Mouse (Mus musculus) limb, embryonic 13.5 days (tissue): ENCODE data around the gene Gm11549. TPM values are rescaled to one million over a fixed set of nuclear protein-coding genes. Genes with fewer than 3 reads are reported as not detected.

Source experiments
- ATAC-seq: fragments of 200-750 bp; cut with Nextera tagmentation; 2 replicates; pipeline ENCODE4 v1.8.0; 2017; ENCODE audit warnings: low read depth, moderate number of reproducible peaks, moderate TSS enrichment; ENCODE audit not compliant: low FRiP score
- H3K27ac ChIP-seq: fragments of 300-500 bp; sonication (generic); 2 replicates; pipeline ENCODE4 v1.5.1; 2015; ENCODE audit warnings: inconsistent platforms, mild to moderate bottlenecking, moderate library complexity
- H3K27me3 ChIP-seq: fragments of 300-500 bp; sonication (generic); 2 replicates; pipeline ENCODE4 v1.6.1; 2015; ENCODE audit warnings: mild to moderate bottlenecking, inconsistent platforms
- H3K36me3 ChIP-seq: fragments of 300-500 bp; sonication (generic); 2 replicates; pipeline ENCODE4 v1.6.1; 2015; ENCODE audit warnings: inconsistent platforms, mild to moderate bottlenecking, moderate library complexity
- H3K4me1 ChIP-seq: fragments of 300-500 bp; sonication (generic); 2 replicates; pipeline ENCODE4 v1.6.1; 2015; ENCODE audit warnings: inconsistent platforms
- H3K4me2 ChIP-seq: fragments of 300-500 bp; sonication (generic); replicated peaks from 2 replicates; pipeline ENCODE4 v1.6.1; 2015; ENCODE audit warnings: inconsistent platforms, mild to moderate bottlenecking, moderate library complexity
- H3K4me3 ChIP-seq: fragments of 300-500 bp; sonication (generic); 2 replicates; pipeline ENCODE4 v1.5.1; 2015; ENCODE audit warnings: moderate library complexity, mild to moderate bottlenecking, inconsistent platforms
- H3K9ac ChIP-seq: fragments of 300-500 bp; sonication (generic); 2 replicates; pipeline ENCODE4 v1.6.1; 2015; ENCODE audit warnings: mild to moderate bottlenecking, inconsistent platforms
- H3K9me3 ChIP-seq: fragments of 300-500 bp; sonication (generic); 2 replicates; pipeline ENCODE4 v1.6.1; 2016; ENCODE audit warnings: inconsistent platforms
- WGBS: fragments of 180-500 bp; shearing (Covaris S2); methylation state at CpG from one replicate; pipeline ENCODE4 v1.1.7; 2015; 5-methylcytosine and 5-hydroxymethylcytosine counted together
- polyA plus RNA-seq: library from polyadenylated mRNA; unstranded; fragments of >200 nt; fragmentation: Nextera tagmentation; extraction: Ambion mirVana; gene quantifications from 2 replicates; pipeline ENCODE4 v1.2.1, GENCODE M21; 2015

Gm11549 gene
- 0.08 TPM in 1 of 2 replicates, not detected in the other for polyA plus RNA-seq

GRCm38 (mm10) chr3:36521073-36522060 lies at the start of gene Gm11549:
Gm11549 (minus strand) TSS chr3:36521813.
- Histone ChIP-seq H3K9ac (peak within 1 kb of the TSS; percentile 65), H3K4me1 (peaks cover 10% of the 10 kb centered on the region; the same call in 1 of the 2 replicates), H3K4me3 (peak within 1 kb of the TSS; percentile 52), H3K36me3 (no peaks in the 10 kb centered on the region), H3K27me3 (peaks cover 58% of the 10 kb centered on the region), H3K27ac (no peak within 1 kb of the TSS), H3K9me3 (no peaks in the 10 kb centered on the region), H3K4me2 (peak within 1 kb of the TSS; percentile 90)
- under 1% methylated on average over 51 of the region's 51 CpGs for WGBS
- ATAC-seq: no peak

- no peaks in the 10 kb centered on the region for H3K9me3 ChIP-seq
- peaks cover 50% of the 10 kb centered on the region for H3K36me3 ChIP-seq
- H3K9ac ChIP-seq: peak overlapping the region; percentile 48
- peak overlapping the region; percentile 94 for H3K4me2 ChIP-seq
- no peak for ATAC-seq
- WGBS: 85% methylated on average over 5 of the region's 5 CpGs
- no peaks in the 10 kb centered on the region for H3K27me3 ChIP-seq
- H3K27ac ChIP-seq: no peak overlapping the region
- H3K4me3 ChIP-seq: peak overlapping the region; percentile 71
- peaks cover 21% of the 10 kb centered on the region for H3K4me1 ChIP-seq
Observed at GRCm38 (mm10) chr3:36569836-36570235, 48.2 kb upstream of the Gm11549 start.

GRCm38 (mm10) chr3:36563666-36564065 lies 42.1 kb upstream of the Gm11549 start:
- Histone ChIP-seq H3K4me1 (no peaks in the 10 kb centered on the region), H3K27ac (no peak overlapping the region), H3K9ac (no peak overlapping the region), H3K27me3 (no peaks in the 10 kb centered on the region), H3K9me3 (no peaks in the 10 kb centered on the region), H3K36me3 (peaks cover 83% of the 10 kb centered on the region), H3K4me2 (no peak overlapping the region), H3K4me3 (no peak overlapping the region)
- no peak for ATAC-seq
- 93% methylated on average over 3 of the region's 3 CpGs for WGBS

GRCm38 (mm10) chr3:36559606-36560005 lies 38.0 kb upstream of the Gm11549 start:
- H3K9me3 ChIP-seq: no peaks in the 10 kb centered on the region
- H3K4me2 ChIP-seq: no peak overlapping the region
- H3K4me3 ChIP-seq: no peak overlapping the region
- no peaks in the 10 kb centered on the region for H3K4me1 ChIP-seq
- no peak overlapping the region for H3K27ac ChIP-seq
- WGBS: 82% methylated on average over 4 of the region's 4 CpGs
- peaks cover 85% of the 10 kb centered on the region for H3K36me3 ChIP-seq
- H3K27me3 ChIP-seq: no peaks in the 10 kb centered on the region
- no peak for ATAC-seq
- H3K9ac ChIP-seq: no peak overlapping the region

GRCm38 (mm10) chr3:36557601-36558000 lies 36.0 kb upstream of the Gm11549 start:
- ATAC-seq: no peak
- Histone ChIP-seq H3K4me1 (no peaks in the 10 kb centered on the region), H3K27me3 (no peaks in the 10 kb centered on the region), H3K9me3 (no peaks in the 10 kb centered on the region), H3K9ac (no peak overlapping the region), H3K4me2 (no peak overlapping the region), H3K4me3 (no peak overlapping the region), H3K36me3 (peaks cover 74% of the 10 kb centered on the region), H3K27ac (no peak overlapping the region)
- 90% methylated on average over 1 of the region's 1 CpGs for WGBS

GRCm38 (mm10) chr3:36552406-36553047 lies 30.9 kb upstream of the Gm11549 start, which contains the start of gene Exosc9:
Exosc9 (plus strand) TSS chr3:36552606.
- peak; percentile 94 for ATAC-seq
- WGBS: under 1% methylated on average over 39 of the region's 39 CpGs
- 0 out of 2 replicates have a peak within 1 kb of the TSS, but pooled peaks have one; percentile 11 for H3K27ac ChIP-seq

GRCm38 (mm10) chr3:36551851-36552384 lies 30.3 kb upstream of the Gm11549 start:
- H3K27ac ChIP-seq: no peak overlapping the region
- no peaks in the 10 kb centered on the region for H3K9me3 ChIP-seq
- H3K27me3 ChIP-seq: no peaks in the 10 kb centered on the region
- peak overlapping the region; percentile 76 for H3K9ac ChIP-seq
- H3K4me1 ChIP-seq: peaks cover 9% of the 10 kb centered on the region; the same call in 1 of the 2 replicates
- H3K36me3 ChIP-seq: peaks cover 29% of the 10 kb centered on the region
- WGBS: 19% methylated on average over 12 of the region's 12 CpGs
- H3K4me2 ChIP-seq: peak overlapping the region; percentile 86
- peak; percentile 67 for ATAC-seq
- peak overlapping the region; percentile 72 for H3K4me3 ChIP-seq

More at GRCm38 (mm10) chr3:36552406-36553047, 30.9 kb upstream of the Gm11549 start, which contains the start of gene Exosc9:
- Histone ChIP-seq H3K4me2 (peak within 1 kb of the TSS; percentile 86), H3K27me3 (no peaks in the 10 kb centered on the region), H3K4me3 (peak within 1 kb of the TSS; percentile 72), H3K9me3 (no peaks in the 10 kb centered on the region), H3K9ac (peak within 1 kb of the TSS; percentile 76), H3K4me1 (peaks cover 9% of the 10 kb centered on the region; the same call in 1 of the 2 replicates), H3K36me3 (peaks cover 35% of the 10 kb centered on the region)

- peak overlapping the region; percentile 72 for H3K4me3 ChIP-seq
- H3K9me3 ChIP-seq: no peaks in the 10 kb centered on the region
- peaks cover 9% of the 10 kb centered on the region; the same call in 1 of the 2 replicates for H3K4me1 ChIP-seq
- H3K4me2 ChIP-seq: peak overlapping the region; percentile 86
- no peak overlapping the region for H3K9ac ChIP-seq
- ATAC-seq: peak; percentile 49
- peaks cover 24% of the 10 kb centered on the region for H3K36me3 ChIP-seq
- H3K27ac ChIP-seq: no peak overlapping the region
- no peaks in the 10 kb centered on the region for H3K27me3 ChIP-seq
- WGBS: 51% methylated on average over 9 of the region's 9 CpGs
Observed at GRCm38 (mm10) chr3:36551343-36551742, 29.7 kb upstream of the Gm11549 start.

- no peak overlapping the region for H3K27ac ChIP-seq
- no peak overlapping the region for H3K4me3 ChIP-seq
- H3K9ac ChIP-seq: no peak overlapping the region
- WGBS: 74% methylated on average over 3 of the region's 3 CpGs
- no peaks in the 10 kb centered on the region for H3K27me3 ChIP-seq
- H3K9me3 ChIP-seq: no peaks in the 10 kb centered on the region
- H3K36me3 ChIP-seq: no peaks in the 10 kb centered on the region
- ATAC-seq: no peak
- H3K4me2 ChIP-seq: no peak overlapping the region
- no peaks in the 10 kb centered on the region for H3K4me1 ChIP-seq
Observed at GRCm38 (mm10) chr3:36544961-36545360, 23.3 kb upstream of the Gm11549 start.

- Histone ChIP-seq H3K4me3 (no peak overlapping the region), H3K4me2 (no peak overlapping the region), H3K27ac (no peak overlapping the region), H3K36me3 (no peaks in the 10 kb centered on the region), H3K9ac (no peak overlapping the region), H3K9me3 (no peaks in the 10 kb centered on the region), H3K4me1 (no peaks in the 10 kb centered on the region), H3K27me3 (no peaks in the 10 kb centered on the region)
- ATAC-seq: no peak
- 88% methylated on average over 2 of the region's 2 CpGs for WGBS
Observed at GRCm38 (mm10) chr3:36541399-36541798, 19.8 kb upstream of the Gm11549 start.

GRCm38 (mm10) chr3:36540756-36541155 lies 19.1 kb upstream of the Gm11549 start:
- H3K4me2 ChIP-seq: no peak overlapping the region
- 69% methylated on average over 2 of the region's 2 CpGs for WGBS

More at GRCm38 (mm10) chr3:36540756-36541155, 19.1 kb upstream of the Gm11549 start:
- H3K27ac ChIP-seq: no peak overlapping the region
- no peak overlapping the region for H3K9ac ChIP-seq
- no peaks in the 10 kb centered on the region for H3K27me3 ChIP-seq
- no peaks in the 10 kb centered on the region for H3K4me1 ChIP-seq
- no peaks in the 10 kb centered on the region for H3K36me3 ChIP-seq
- H3K4me3 ChIP-seq: no peak overlapping the region
- no peaks in the 10 kb centered on the region for H3K9me3 ChIP-seq
- no peak for ATAC-seq
